Mouse (Mus musculus) forebrain, embryonic 15.5 days (tissue): ENCODE results near the gene Syap1. TPM values are rescaled to one million over a fixed set of nuclear protein-coding genes. Genes with fewer than 3 reads are reported as not detected.

Source experiments
- ATAC-seq: fragments of 200-750 bp; cut with Nextera tagmentation; replicated peaks from 2 replicates; pipeline ENCODE4 v1.8.0; 2017; ENCODE audit warnings: mild to moderate bottlenecking, moderate TSS enrichment, moderate library complexity
- H3K27ac ChIP-seq: fragments of 300-500 bp; sonication (generic); replicated peaks from 2 replicates; pipeline ENCODE4 v1.5.1; 2015; ENCODE audit warnings: mild to moderate bottlenecking, inconsistent platforms
- H3K27me3 ChIP-seq: fragments of 300-500 bp; sonication (generic); 2 replicates; pipeline ENCODE4 v1.6.1; 2015; ENCODE audit warnings: inconsistent platforms
- H3K36me3 ChIP-seq: fragments of 300-500 bp; sonication (generic); 2 replicates; pipeline ENCODE4 v1.6.1; 2015; ENCODE audit warnings: mild to moderate bottlenecking, inconsistent platforms
- H3K4me1 ChIP-seq: fragments of 300-500 bp; sonication (generic); 2 replicates; pipeline ENCODE4 v1.6.1; 2015; ENCODE audit warnings: inconsistent platforms
- H3K4me2 ChIP-seq: fragments of 300-500 bp; sonication (generic); replicated peaks from 2 replicates; pipeline ENCODE4 v1.6.1; 2015; ENCODE audit warnings: mild to moderate bottlenecking, inconsistent platforms
- H3K4me3 ChIP-seq: fragments of 300-500 bp; sonication (generic); 2 replicates; pipeline ENCODE4 v1.5.1; 2015; ENCODE audit warnings: mild to moderate bottlenecking, inconsistent platforms
- H3K9ac ChIP-seq: fragments of 300-500 bp; sonication (generic); replicated peaks from 2 replicates; pipeline ENCODE4 v1.6.1; 2015; ENCODE audit warnings: mild to moderate bottlenecking, inconsistent platforms
- H3K9me3 ChIP-seq: fragments of 300-500 bp; sonication (generic); 2 replicates; pipeline ENCODE4 v1.6.1; 2016; ENCODE audit warnings: inconsistent platforms
- WGBS: fragments of 180-500 bp; shearing (Covaris S2); methylation state at CpG from one replicate; pipeline ENCODE4 v1.1.7; 2015; ENCODE audit warnings: mixed read lengths; 5-methylcytosine and 5-hydroxymethylcytosine counted together
- microRNA counts: library from miRNA; unstranded; fragments of <30 nt; microRNA quantifications from one replicate; lab custom pipeline; 2016
- microRNA-seq: library from miRNA; unstranded; fragments of <30 nt; microRNA quantifications from one replicate; pipeline ENCODE4, GENCODE M21; 2016
- polyA plus RNA-seq: library from polyadenylated mRNA; unstranded; fragments of >200 nt; fragmentation: Nextera tagmentation; extraction: Ambion mirVana; gene quantifications from 2 replicates; pipeline ENCODE4 v1.2.1, GENCODE M21; 2015

Gene Syap1
- polyA plus RNA-seq, 1 experiment from 2014 or later = 30.1 TPM

- Histone ChIP-seq H3K4me2 (peak overlapping the region; percentile 67), H3K36me3 (no peaks in the 10 kb centered on the region), H3K27ac (0 out of 2 replicates have a peak overlapping the region, but pooled peaks have one; percentile 52), H3K9ac (peak overlapping the region; percentile 55), H3K4me1 (peaks cover 4% of the 10 kb centered on the region; the same call in 1 of the 2 replicates), H3K9me3 (no peaks in the 10 kb centered on the region), H3K4me3 (peak overlapping the region; percentile 62), H3K27me3 (no peaks in the 10 kb centered on the region)
- 30% methylated on average over 20 of the region's 20 CpGs for WGBS
- peak; percentile 51 for ATAC-seq
Observed at GRCm38 (mm10) chrX:162828783-162829182, 59.5 kb downstream of the Syap1 start.

GRCm38 (mm10) chrX:162828016-162828415 is 60.2 kb downstream of the Syap1 start:
- H3K9ac ChIP-seq = peak overlapping the region; percentile 55

More at GRCm38 (mm10) chrX:162828016-162828415, 60.2 kb downstream of the Syap1 start:
- ATAC-seq = no peak
- Histone ChIP-seq H3K4me1 (peaks cover 4% of the 10 kb centered on the region; the same call in 1 of the 2 replicates), H3K27ac (no peak overlapping the region), H3K4me2 (peak overlapping the region; percentile 67), H3K4me3 (peak overlapping the region; percentile 62), H3K9me3 (no peaks in the 10 kb centered on the region), H3K27me3 (no peaks in the 10 kb centered on the region), H3K36me3 (no peaks in the 10 kb centered on the region)
- WGBS = 44% methylated on average over 6 of the region's 6 CpGs

MicroRNAs encoded within 50 kb of the gene (microRNA counts, 519-probe panel; counts per million panel counts)
- 2,384 counts per million, percentile 48 among the panel's probes with 10 or more counts for microRNA mmu-miR-3473 (lab: Ali Mortazavi, UCI)

Small RNA genes lying within 50 kb of the gene (microRNA-seq; reads per million reads assigned to microRNA genes)
- not detected for gene Mir3473a

Other genes starting within 250 kb of the Syap1 start
- gene Reps2, start 244.8 kb downstream of the Syap1 start, polyA plus RNA-seq = 3.9 and 4.3 TPM in 2 replicates
- gene Rbbp7, start 128.0 kb downstream of the Syap1 start, polyA plus RNA-seq = 229 and 233 TPM in 2 replicates
- 15.0 and 15.4 TPM in 2 replicates for gene Txlng, start 59.0 kb downstream of the Syap1 start, polyA plus RNA-seq
- gene Ctps2, start 12.8 kb upstream of the Syap1 start, polyA plus RNA-seq = 89.1 and 98.7 TPM in 2 replicates
- gene S100g, start 76.2 kb upstream of the Syap1 start, polyA plus RNA-seq = 0.53 TPM in 1 of 2 replicates, not detected in the other